Mouse (Mus musculus) ES-Bruce4 (cell line): Measurements from ENCODE around the gene Rpa2.

Experiments used
- CTCF ChIP-seq: IDR thresholded peaks from one replicate; pipeline ENCODE4 v1.8.1; 2011; ENCODE audit warnings: low read depth, low read length
- POLR2A ChIP-seq: IDR thresholded peaks from one replicate; pipeline ENCODE4 v1.8.1; 2011; ENCODE audit warnings: low read length; ENCODE audit not compliant: insufficient read depth

DNA sequence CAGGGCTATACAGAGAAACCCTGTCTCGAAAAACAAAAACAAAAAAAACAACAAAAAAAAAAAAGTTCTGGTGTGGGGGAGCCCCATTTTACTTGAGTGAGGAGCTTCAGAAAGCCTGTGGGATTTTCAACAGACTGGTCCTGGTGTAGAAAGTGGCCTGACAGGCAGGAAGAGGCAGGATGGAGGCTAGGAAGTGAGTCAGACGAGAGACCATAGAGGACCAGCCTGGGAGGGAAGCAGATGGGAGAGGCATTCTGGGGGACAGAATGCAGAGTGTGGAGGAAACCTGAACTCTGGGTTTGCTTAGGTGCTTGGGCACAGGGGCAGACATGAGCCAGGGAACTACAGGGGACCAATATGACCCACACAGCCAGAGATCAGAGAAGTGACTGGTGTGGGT, 48.7 kb downstream of the Rpa2 start:
- TF ChIP-seq POLR2A, result no peak
- no peak for TF ChIP-seq CTCF
